Mouse (Mus musculus): ENCODE data around the gene Tgm7. TPM values are rescaled to one million over a fixed set of nuclear protein-coding genes. Genes with fewer than 3 reads are reported as not detected.

Gene Tgm7
- polyA plus RNA-seq, 1 experiment from 2014 or later = not detected

DNA sequence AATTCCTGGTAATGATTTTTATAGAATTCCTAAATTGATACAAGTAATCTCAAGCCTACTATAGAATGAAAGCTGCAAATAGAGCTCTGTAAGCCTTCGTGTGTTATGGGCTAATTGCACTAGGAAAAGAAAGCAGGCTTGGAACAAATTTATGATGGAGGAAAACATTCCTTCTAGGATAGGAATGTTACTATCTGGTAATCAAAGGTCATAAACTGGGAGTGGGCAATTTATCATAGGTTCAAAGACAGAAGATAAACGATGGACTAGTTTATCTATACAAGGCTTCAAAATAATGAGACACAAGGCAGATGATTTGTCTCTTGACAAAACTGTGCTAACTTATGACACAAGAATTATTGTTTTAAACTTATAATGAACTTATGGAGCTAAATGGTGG, 48.3 kb downstream of the Tgm7 start:
- H3K4me2 ChIP-seq = no peak overlapping the region
- no peak for ATAC-seq (ENCODE audit: low FRiP score)
- no peak overlapping the region for H3K4me3 ChIP-seq
- H3K27ac ChIP-seq = no peak overlapping the region
- no peaks in the 10 kb centered on the region for H3K9me3 ChIP-seq
- no peaks in the 10 kb centered on the region for H3K4me1 ChIP-seq (replicated peaks)
- no peaks in the 10 kb centered on the region for H3K27me3 ChIP-seq
- no peaks in the 10 kb centered on the region for H3K36me3 ChIP-seq
- WGBS = 90% methylated on average over 2 of the region's 2 CpGs
- H3K9ac ChIP-seq = no peak overlapping the region

DNA sequence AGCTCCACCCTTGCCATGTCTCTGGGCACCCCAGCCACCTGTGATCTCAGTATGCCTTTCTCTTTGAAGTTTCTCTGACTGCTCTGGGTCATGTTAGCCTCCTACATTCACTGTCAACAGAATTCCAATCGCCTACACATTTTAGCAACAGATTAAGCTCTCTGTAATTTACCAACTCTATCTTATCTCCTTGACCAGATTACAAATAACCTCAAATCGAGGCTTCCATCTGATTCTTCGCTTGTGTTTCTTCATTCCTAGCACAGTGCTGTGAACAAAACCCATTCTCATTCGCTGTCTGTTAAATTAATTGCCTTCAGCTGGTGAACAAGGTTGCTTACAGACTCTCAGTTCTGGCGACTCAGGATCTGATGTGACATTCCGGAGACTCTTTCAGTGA, 51.6 kb downstream of the Tgm7 start:
- WGBS = 72% methylated on average over 6 of the region's 6 CpGs
- H3K27ac ChIP-seq = no peak overlapping the region
- H3K9ac ChIP-seq = no peak overlapping the region
- H3K9me3 ChIP-seq = no peaks in the 10 kb centered on the region
- no peak for ATAC-seq (ENCODE audit: low FRiP score)
- no peak overlapping the region for H3K4me3 ChIP-seq
- no peak overlapping the region for H3K4me2 ChIP-seq
- H3K36me3 ChIP-seq = no peaks in the 10 kb centered on the region
- H3K4me1 ChIP-seq (replicated peaks) = no peaks in the 10 kb centered on the region
- H3K27me3 ChIP-seq = no peaks in the 10 kb centered on the region

DNA sequence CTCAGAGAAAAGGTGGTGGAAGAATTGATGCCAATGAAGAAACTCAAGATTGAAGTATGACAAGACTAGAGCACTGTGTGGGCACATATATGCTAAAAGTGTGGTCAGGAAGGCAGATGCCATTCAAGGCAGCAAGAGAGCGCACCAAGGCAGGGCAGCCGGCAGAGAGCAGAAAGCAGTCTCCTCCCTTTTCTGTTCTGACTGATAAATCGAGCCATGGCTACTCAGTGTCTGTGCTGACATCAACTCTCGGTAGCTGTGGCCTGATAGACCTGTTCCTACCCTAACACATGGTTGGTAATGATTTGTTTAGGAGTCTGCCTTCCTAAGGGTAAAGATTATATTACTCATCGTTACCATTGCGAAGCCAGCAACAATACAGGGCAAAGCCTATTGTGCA, 53.7 kb downstream of the Tgm7 start:
- Histone ChIP-seq H3K4me2 (no peak overlapping the region), H3K4me3 (no peak overlapping the region), H3K9me3 (no peaks in the 10 kb centered on the region), H3K9ac (no peak overlapping the region), H3K27ac (no peak overlapping the region), H3K36me3 (no peaks in the 10 kb centered on the region), H3K4me1 (replicated peaks) (no peaks in the 10 kb centered on the region), H3K27me3 (no peaks in the 10 kb centered on the region)
- WGBS = 92% methylated on average over 6 of the region's 6 CpGs
- no peak for ATAC-seq (ENCODE audit: low FRiP score)

DNA sequence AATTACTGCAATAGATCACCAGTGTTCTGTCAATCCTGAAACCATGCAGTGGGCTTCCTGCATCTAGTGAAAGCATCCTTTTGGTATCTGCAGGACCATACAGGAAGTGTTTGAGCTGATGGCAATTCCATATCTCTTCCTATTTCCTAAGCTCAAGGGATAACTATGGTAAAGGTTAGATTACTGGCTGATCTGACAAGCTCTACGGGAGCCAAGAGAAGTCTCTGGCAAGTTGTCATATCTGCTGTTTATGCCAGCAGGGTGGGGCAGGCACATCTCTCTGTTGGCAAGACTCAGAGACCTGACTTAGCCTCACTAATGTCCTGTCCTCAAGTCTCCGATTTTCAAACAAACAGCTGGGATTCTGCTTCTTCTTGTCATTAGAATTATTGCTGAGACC, 55.5 kb downstream of the Tgm7 start:
- Histone ChIP-seq H3K9ac (no peak overlapping the region), H3K4me2 (no peak overlapping the region), H3K27ac (no peak overlapping the region), H3K9me3 (no peaks in the 10 kb centered on the region), H3K36me3 (no peaks in the 10 kb centered on the region), H3K4me3 (no peak overlapping the region), H3K4me1 (replicated peaks) (no peaks in the 10 kb centered on the region), H3K27me3 (no peaks in the 10 kb centered on the region)
- 80% methylated on average over 2 of the region's 2 CpGs for WGBS
- no peak for ATAC-seq (ENCODE audit: low FRiP score)

DNA sequence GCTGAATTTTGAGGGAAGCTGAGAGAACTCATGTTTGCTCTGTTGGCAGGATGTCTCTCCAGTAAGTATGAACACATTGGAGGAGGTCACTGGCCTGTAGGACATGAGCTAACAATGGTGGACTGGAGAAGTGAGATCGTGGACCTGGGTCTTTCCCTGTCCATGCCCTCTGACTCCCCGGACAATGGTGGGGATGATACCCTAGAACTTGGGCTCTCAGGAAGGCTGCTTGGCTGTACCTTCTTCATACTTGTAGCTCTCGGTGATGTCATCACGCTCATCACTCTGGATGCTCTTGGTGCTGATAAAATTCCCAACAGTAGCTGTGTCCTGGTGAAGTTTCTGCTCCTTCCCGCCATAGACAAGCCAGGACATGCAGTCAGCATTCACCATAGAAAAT, 57.4 kb downstream of the Tgm7 start:
- Histone ChIP-seq H3K4me3 (no peak overlapping the region), H3K4me1 (replicated peaks) (no peaks in the 10 kb centered on the region), H3K9ac (no peak overlapping the region), H3K9me3 (no peaks in the 10 kb centered on the region), H3K27me3 (no peaks in the 10 kb centered on the region), H3K4me2 (no peak overlapping the region), H3K27ac (no peak overlapping the region), H3K36me3 (no peaks in the 10 kb centered on the region)
- no peak for ATAC-seq (ENCODE audit: low FRiP score)
- WGBS = 94% methylated on average over 5 of the region's 5 CpGs

DNA sequence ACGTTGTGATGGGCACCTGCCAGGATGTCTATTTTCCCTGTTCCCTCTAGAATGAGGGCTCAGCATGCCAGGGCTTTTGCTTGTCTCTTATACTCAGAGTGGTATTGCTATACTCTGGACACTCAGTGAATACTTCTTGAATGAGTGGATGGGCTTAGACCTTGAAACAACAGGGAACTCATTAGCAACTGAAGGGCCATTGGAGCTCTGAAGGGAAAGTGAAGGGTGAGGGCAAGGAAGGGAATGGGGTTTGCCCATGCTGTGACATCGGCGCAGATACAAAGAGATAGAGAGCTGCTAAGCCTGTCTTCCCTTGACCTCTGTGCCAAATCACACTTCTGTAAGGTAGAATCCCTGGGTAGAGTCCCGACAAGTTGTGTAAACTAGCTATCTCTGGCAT, 63.9 kb downstream of the Tgm7 start:
- Histone ChIP-seq H3K4me1 (replicated peaks) (no peaks in the 10 kb centered on the region), H3K4me3 (no peak overlapping the region), H3K36me3 (no peaks in the 10 kb centered on the region), H3K9me3 (no peaks in the 10 kb centered on the region), H3K9ac (no peak overlapping the region), H3K27ac (no peak overlapping the region), H3K4me2 (no peak overlapping the region), H3K27me3 (no peaks in the 10 kb centered on the region)
- 64% methylated on average over 4 of the region's 4 CpGs for WGBS
- ATAC-seq (ENCODE audit: low FRiP score) = no peak

Other genes with a start within 250 kb of the Tgm7 start
- gene Ubr1, start 139.1 kb downstream of the Tgm7 start, polyA plus RNA-seq (2015; fragmentation: Nextera tagmentation; extraction: Ambion mirVana) = 35.3 and 35.9 TPM in 2 replicates
- gene Tmem62, start 132.8 kb downstream of the Tgm7 start, polyA plus RNA-seq (2015; fragmentation: Nextera tagmentation; extraction: Ambion mirVana) = 9.6 and 11.1 TPM in 2 replicates
- 78.0 and 85.0 TPM in 2 replicates for gene Ccndbp1, start 101.4 kb downstream of the Tgm7 start, polyA plus RNA-seq (2015; fragmentation: Nextera tagmentation; extraction: Ambion mirVana)
- gene Epb42, start 72.7 kb downstream of the Tgm7 start, polyA plus RNA-seq (2015; fragmentation: Nextera tagmentation; extraction: Ambion mirVana) = 0.47 and 0.48 TPM in 2 replicates
- gene Tgm5, start 24.0 kb downstream of the Tgm7 start, polyA plus RNA-seq (2015; fragmentation: Nextera tagmentation; extraction: Ambion mirVana) = 0.09 TPM in 1 of 2 replicates, not detected in the other
- 32.0 and 33.0 TPM in 2 replicates for gene Adal, start 30.6 kb upstream of the Tgm7 start, polyA plus RNA-seq (2015; fragmentation: Nextera tagmentation; extraction: Ambion mirVana)
- 23.9 and 24.5 TPM in 2 replicates for gene Lcmt2, start 30.9 kb upstream of the Tgm7 start, polyA plus RNA-seq (2015; fragmentation: Nextera tagmentation; extraction: Ambion mirVana)
- gene Tubgcp4, start 60.9 kb upstream of the Tgm7 start, polyA plus RNA-seq (2015; fragmentation: Nextera tagmentation; extraction: Ambion mirVana) = 55.4 and 56.3 TPM in 2 replicates
- 8.3 and 9.9 TPM in 2 replicates for gene Zscan29, start 61.3 kb upstream of the Tgm7 start, polyA plus RNA-seq (2015; fragmentation: Nextera tagmentation; extraction: Ambion mirVana)
- 179 and 194 TPM in 2 replicates for gene Trp53bp1, start 161.6 kb upstream of the Tgm7 start, polyA plus RNA-seq (2015; fragmentation: Nextera tagmentation; extraction: Ambion mirVana)
- 16.1 and 20.0 TPM in 2 replicates for gene Map1a, start 179.8 kb upstream of the Tgm7 start, polyA plus RNA-seq (2015; fragmentation: Nextera tagmentation; extraction: Ambion mirVana)
- 18.6 and 19.3 TPM in 2 replicates for gene Ppip5k1, start 245.6 kb upstream of the Tgm7 start, polyA plus RNA-seq (2015; fragmentation: Nextera tagmentation; extraction: Ambion mirVana)
- gene Ckmt1, start 247.9 kb upstream of the Tgm7 start, polyA plus RNA-seq (2015; fragmentation: Nextera tagmentation; extraction: Ambion mirVana) = 49.1 and 50.5 TPM in 2 replicates